Mouse (Mus musculus): ENCODE measurements around the gene Fcrl5.

GRCm38 (mm10) chr3:87523701-87524100 is 88.1 kb downstream of the Fcrl5 start:
- TF ChIP-seq TAL1 (IDR thresholded peaks at IDR 0.05; ENCODE audit: low read length) (no peak), GATA1 (IDR thresholded peaks at IDR 0.05; ENCODE audit: low read length) (no peak)

All from erythroblast, embryonic 14.5 days (primary cell).